ENCODE assay signal across 25 mouse cellular contexts in the genomic region with DNA sequence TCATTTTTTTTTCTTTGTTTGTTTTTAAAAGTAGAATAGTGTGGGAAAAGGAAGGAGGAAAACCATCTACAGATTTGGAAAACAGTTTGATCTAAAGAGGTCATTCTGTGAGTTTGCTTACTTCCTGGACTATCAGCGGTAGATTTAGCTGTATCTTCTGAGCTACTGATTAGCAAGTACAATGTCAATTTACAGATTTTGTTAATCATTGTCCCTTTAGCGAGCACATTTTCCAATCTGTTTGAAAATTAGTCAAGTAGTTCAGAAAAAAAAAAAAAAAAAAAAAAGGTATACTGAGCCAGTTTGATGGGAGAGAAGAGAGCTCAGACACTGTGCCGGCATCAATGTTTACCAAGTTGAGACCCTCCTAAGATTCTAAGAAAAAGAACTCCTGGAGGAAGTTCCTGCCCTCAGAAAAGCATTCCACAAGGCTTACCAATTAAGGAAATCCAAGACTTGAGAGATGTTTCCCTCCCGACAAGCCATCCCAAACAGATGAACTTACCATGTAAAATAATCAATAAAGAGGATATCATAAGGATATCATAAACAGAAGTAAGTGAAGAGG.
DNase-seq lines count a peak whose midpoint lies in the region; ATAC-seq and TF ChIP-seq lines count a peak whose summit lies in the region.
"Had no signal": no experiment of that assay in that cellular context is flagged by ENCODE, and none has a peak within 500 bp of the region (broad histone marks: within the 10 kb centered on the region; RNA-seq: fewer than 3 reads in every experiment).

No protein-coding gene starts in this region.

- peak overlapping the region; percentile 8; the same call in 1 of the 2 replicates for H3K27ac ChIP-seq in kidney, postnatal 0 days
- H3K27ac ChIP-seq in stomach, postnatal 0 days (replicated peaks), result no peak overlapping the region
- H3K27ac ChIP-seq: forebrain, embryonic 10.5 days; forebrain, embryonic 13.5 days; heart, embryonic 15.5 days; hindbrain, embryonic 13.5 days had no signal

- TF ChIP-seq CTCF in kidney, postnatal 0 days (IDR thresholded peaks at IDR 0.05; ENCODE audit: low read depth), result no peak
- TF ChIP-seq CTCF in stomach, postnatal 0 days (IDR thresholded peaks at IDR 0.05; ENCODE audit: low read depth), result no peak

- no peak overlapping the region for H3K4me3 ChIP-seq in kidney, postnatal 0 days (replicated peaks; ENCODE audit: low read depth, low read length)
- no peak overlapping the region for H3K4me3 ChIP-seq in stomach, postnatal 0 days (ENCODE audit: low read depth, low read length)
- H3K4me3 ChIP-seq: forebrain, embryonic 10.5 days; forebrain, embryonic 13.5 days; heart, embryonic 12.5 days; heart, embryonic 15.5 days; hindbrain, embryonic 10.5 days; hindbrain, embryonic 13.5 days had no signal

- H3K4me1 ChIP-seq in kidney, postnatal 0 days (replicated peaks; ENCODE audit: insufficient read depth, low read length), result 0 out of 2 replicates have a peak, but pooled peaks cover 5% of the 10 kb centered on the region
- H3K4me1 ChIP-seq in stomach, postnatal 0 days (replicated peaks; ENCODE audit: control insufficient read depth, insufficient read depth), result no peaks in the 10 kb centered on the region
- H3K4me1 ChIP-seq: heart, embryonic 15.5 days had no signal

- WGBS in kidney, postnatal 0 days, result 53% methylated on average over 4 of the region's 4 CpGs
- WGBS in stomach, postnatal 0 days, result 50% methylated on average over 4 of the region's 4 CpGs

- peak; percentile 2 for DNase-seq in heart, adult 11 months
- DNase-seq in heart, adult 9 months (ENCODE audit: low spot score in 2 of 2), result no peak
- DNase-seq in kidney, adult 9 months, result peak; percentile 43
- DNase-seq in kidney, postnatal 14 days, result no peak
- DNase-seq in kidney, postnatal 0 days (ENCODE audit: low spot score), result no peak
- DNase-seq in kidney, adult 18-20 months, result no peak
- DNase-seq in stomach, postnatal 0 days (ENCODE audit: low spot score), result no peak
- no peak for DNase-seq in left cerebral cortex, postnatal 14 days (ENCODE audit: low spot score in 2 of 2)
- DNase-seq: adrenal gland, adult 8-10 months; adrenal gland, postnatal 25 days; cerebellum, adult 18-20 months; cerebellum, adult 9-10 months; cerebellum, postnatal 14 days; gastrocnemius, postnatal 10 days; gastrocnemius, postnatal 36 days; heart, postnatal 10 days; heart, postnatal 36 days had no signal

- no peak for TF ChIP-seq EP300 in stomach, postnatal 0 days (optimal IDR thresholded peaks at IDR 0.05)

- H3K9ac ChIP-seq in kidney, postnatal 0 days (ENCODE audit: low read depth, low read length), result no peak overlapping the region
- no peak overlapping the region for H3K9ac ChIP-seq in stomach, postnatal 0 days (ENCODE audit: low read length)
- H3K9ac ChIP-seq: forebrain, embryonic 13.5 days; heart, embryonic 12.5 days; heart, embryonic 15.5 days; hindbrain, embryonic 13.5 days had no signal

- H3K36me3 ChIP-seq in kidney, postnatal 0 days (ENCODE audit: insufficient read depth, low read length), result no peaks in the 10 kb centered on the region
- no peaks in the 10 kb centered on the region for H3K36me3 ChIP-seq in stomach, postnatal 0 days (ENCODE audit: control insufficient read depth, insufficient read depth, low read length)
- H3K36me3 ChIP-seq: forebrain, embryonic 10.5 days; heart, embryonic 12.5 days; heart, embryonic 15.5 days; hindbrain, embryonic 13.5 days had no signal

- ATAC-seq in kidney, postnatal 0 days (replicated peaks; ENCODE audit: low FRiP score, low read depth), result no peak
- no peak for ATAC-seq in stomach, postnatal 0 days (ENCODE audit: low FRiP score, low TSS enrichment)
- ATAC-seq: activated CD4-positive, CD25-positive, alpha-beta regulatory T cell, adult 4 months; forebrain, embryonic 13.5 days; forebrain, embryonic 16.5 days had no signal

- H3K27me3 ChIP-seq in kidney, postnatal 0 days (ENCODE audit: insufficient read depth, low read length), result no peaks in the 10 kb centered on the region
- no peaks in the 10 kb centered on the region for H3K27me3 ChIP-seq in stomach, postnatal 0 days (ENCODE audit: control insufficient read depth, insufficient read depth, low read length)
- H3K27me3 ChIP-seq: forebrain, embryonic 13.5 days; heart, embryonic 12.5 days; heart, embryonic 15.5 days; hindbrain, embryonic 13.5 days had no signal

- H3K4me2 ChIP-seq in kidney, postnatal 0 days (ENCODE audit: low read length), result no peak overlapping the region
- 0 out of 2 replicates have a peak overlapping the region, but pooled peaks have one; percentile 8 for H3K4me2 ChIP-seq in stomach, postnatal 0 days (replicated peaks; ENCODE audit: low read depth)
- H3K4me2 ChIP-seq: forebrain, embryonic 13.5 days; heart, embryonic 12.5 days; heart, embryonic 15.5 days; hindbrain, embryonic 13.5 days had no signal

- intact Hi-C loops in left cerebral cortex, postnatal 14 days (cut with DNase I), result no loop called here

- no peaks in the 10 kb centered on the region for H3K9me3 ChIP-seq in kidney, postnatal 0 days (replicated peaks; ENCODE audit: low read length)
- H3K9me3 ChIP-seq in stomach, postnatal 0 days (ENCODE audit: control insufficient read depth, low read length), result no peaks in the 10 kb centered on the region
- H3K9me3 ChIP-seq: heart, embryonic 15.5 days had no signal

Comparison
In these comparisons a context has a peak if more than half of its experiments do, and no peak if none do; other contexts are left out.
1. DNase-seq: peak in heart, adult 11 months (single experiment) and kidney, adult 9 months (single experiment); none in heart, adult 9 months (0 of 2), kidney, postnatal 14 days (single experiment), kidney, postnatal 0 days (single experiment), kidney, adult 18-20 months (single experiment), stomach, postnatal 0 days (single experiment) and left cerebral cortex, postnatal 14 days (0 of 2).